Mouse (Mus musculus) cerebellum, postnatal 4 days (tissue): ENCODE measurements around the gene Ggta1.

Experiments used
- DNase-seq, 2 experiments: peaks; one replicate each; pipeline ENCODE4 v3.0.0; 2022; ENCODE audit warnings: low spot score in 2 of 2, mixed read lengths in 1 of 2

The Ggta1 gene

GRCm38 (mm10) chr2:35434576-35435123 is 28.4 kb downstream of the Ggta1 start:
- DNase-seq = no peak

GRCm38 (mm10) chr2:35433428-35433827 is 29.6 kb downstream of the Ggta1 start:
- DNase-seq = no peak

DNA sequence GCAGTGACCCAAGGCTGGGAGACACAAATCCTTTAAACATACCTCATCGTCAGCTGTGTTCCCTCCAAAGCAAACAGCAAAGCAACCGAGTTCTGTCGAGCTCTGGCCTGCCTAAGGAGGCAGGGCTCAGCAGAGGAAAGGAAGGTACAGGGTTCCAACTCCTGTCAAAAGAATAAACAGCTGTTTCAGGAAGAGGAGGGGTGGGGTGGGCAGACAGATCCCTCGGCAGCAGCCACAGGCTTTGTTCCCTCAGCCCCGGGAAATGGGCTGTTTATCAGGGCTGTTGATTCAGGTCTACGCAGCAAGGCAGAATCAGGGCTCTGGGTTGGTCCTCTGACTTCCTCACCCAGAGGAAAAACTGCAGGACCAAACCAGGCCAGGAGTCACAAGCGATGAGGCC is 30.6 kb downstream of the Ggta1 start:
- DNase-seq = no peak

- no peak for DNase-seq
Observed at GRCm38 (mm10) chr2:35432011-35432410, 31.0 kb downstream of the Ggta1 start.

GRCm38 (mm10) chr2:35430806-35431205 is 32.2 kb downstream of the Ggta1 start:
- DNase-seq = no peak

GRCm38 (mm10) chr2:35428615-35429300 is 34.3 kb downstream of the Ggta1 start:
- no peak for DNase-seq

- no peak for DNase-seq
Observed at GRCm38 (mm10) chr2:35427559-35427958, 35.5 kb downstream of the Ggta1 start.

GRCm38 (mm10) chr2:35423711-35424339 is 39.2 kb downstream of the Ggta1 start:
- no peak for DNase-seq

- DNase-seq = no peak
Observed at GRCm38 (mm10) chr2:35422384-35422783, 40.6 kb downstream of the Ggta1 start.

GRCm38 (mm10) chr2:35420681-35421080 is 42.4 kb downstream of the Ggta1 start:
- no peak for DNase-seq

DNA sequence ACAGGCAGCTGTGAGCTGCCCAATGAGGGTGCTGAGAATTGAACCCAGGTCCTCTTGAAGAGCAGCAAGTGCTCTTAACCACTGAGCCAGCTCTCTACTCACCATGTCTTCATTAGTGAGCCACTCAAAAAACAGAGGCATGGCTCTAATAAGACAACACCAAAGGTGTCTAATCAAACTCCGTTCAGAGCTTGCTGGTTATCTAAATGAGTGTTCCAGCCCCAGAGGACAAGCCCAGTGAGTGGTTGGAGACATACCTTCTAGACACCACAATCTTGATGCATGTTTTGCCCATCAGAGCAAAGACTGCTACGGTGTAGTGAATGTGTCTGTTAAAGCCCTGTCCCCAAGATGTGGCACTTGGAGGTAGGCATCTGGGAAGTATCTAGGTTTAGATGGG is 43.4 kb downstream of the Ggta1 start:
- DNase-seq = no peak

DNA sequence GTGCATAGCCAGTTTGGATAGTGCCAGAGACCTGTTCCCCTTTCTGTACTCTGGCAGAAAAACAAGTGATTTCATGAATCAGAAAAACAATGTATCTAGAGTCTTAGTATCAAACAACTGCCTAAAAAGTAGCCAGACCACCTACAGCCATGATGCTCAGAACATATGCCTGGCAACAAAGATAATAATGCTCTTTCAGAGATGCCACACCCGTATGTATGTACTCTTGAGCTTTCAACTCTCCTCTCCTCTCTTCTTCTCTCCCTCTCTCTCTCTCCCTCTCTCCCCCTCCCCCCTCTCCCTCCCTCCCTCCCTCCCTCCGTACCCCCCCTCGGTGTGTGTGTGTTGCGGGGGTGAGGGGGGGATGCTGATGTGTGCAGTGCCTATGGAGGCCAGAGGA is 43.8 kb downstream of the Ggta1 start:
- no peak for DNase-seq

DNA sequence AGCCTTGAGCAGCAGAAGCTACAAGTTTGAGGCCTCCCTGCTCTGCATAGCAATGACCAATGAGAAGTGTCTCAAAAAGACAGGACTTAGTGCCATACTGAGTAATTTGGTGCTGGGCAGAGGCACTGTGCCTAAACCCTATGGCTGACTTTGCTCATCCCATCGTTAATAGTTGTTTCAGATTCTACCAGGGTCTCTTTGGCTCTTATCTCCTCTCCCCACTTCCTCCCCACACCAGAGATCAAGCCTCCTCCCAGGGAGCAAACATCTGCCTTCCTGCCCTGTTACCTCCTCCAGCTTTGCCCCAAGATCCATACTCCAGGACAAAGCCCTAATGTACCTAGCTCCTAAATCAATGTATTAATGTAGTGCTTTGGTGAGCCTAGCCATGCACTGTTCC is 45.8 kb downstream of the Ggta1 start:
- no peak for DNase-seq

DNA sequence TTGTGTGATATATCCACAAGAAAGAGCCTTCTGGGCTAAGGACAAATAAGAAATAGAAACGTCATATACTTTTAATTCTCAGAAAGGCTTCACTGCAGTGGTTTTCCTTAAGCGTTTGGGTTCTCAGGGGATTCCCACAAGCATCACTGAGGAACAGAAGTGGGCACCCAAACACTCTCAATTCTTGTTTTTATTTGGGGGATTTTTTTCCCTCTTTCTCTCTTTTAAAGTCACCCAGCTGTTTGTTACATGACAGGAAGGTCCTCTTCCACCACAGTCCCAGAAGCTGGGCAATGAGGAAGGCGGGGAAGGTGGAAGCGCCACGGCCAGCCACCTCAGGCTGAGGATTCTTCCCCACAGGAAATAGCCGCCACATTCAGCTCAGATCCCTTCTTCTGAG is 46.6 kb downstream of the Ggta1 start:
- no peak for DNase-seq

GRCm38 (mm10) chr2:35412810-35413209 is 50.2 kb downstream of the Ggta1 start:
- no peak for DNase-seq

DNA sequence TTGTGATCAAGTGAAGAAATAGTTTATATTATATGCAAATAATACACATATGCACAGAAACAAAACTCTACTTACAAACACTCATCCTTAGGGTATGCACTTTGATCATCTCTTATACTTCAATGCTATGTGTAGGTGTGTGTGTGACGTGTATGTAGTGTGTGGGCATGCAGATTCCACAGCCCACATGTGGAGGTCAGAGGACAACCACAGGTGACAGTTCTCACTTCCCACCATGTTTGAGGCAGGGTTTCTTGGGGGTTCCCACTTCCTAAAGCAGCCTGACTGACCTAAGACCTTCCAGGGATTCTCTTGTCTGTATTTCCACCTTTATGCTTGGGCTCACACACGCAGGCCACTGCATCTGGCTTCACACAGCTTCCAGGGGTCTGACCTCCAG is 50.8 kb downstream of the Ggta1 start:
- DNase-seq = no peak

DNA sequence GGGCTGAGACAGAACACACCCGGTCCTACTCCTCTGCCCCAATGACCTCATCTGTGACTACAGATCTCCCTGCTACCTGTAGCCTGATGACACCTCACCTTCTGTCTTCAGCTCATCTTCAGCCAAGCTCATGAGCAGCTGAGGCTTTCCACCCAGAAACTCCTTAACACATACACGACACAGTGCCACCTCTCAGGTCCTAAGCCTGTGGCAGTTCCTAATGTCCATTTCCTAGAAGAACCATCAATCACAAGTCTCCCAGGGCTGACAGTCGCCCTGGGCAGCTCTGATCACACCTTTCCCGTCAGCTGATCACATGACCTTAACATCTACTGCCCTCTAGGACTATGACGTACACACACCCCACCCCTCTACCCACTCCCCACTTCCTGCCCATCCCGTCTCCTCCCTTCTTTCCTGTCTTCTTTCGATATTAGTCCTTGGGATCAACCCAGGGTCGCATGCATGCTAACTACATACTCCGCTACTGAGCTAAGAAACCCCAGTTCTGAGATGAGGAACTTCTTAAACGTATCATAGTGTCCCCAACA is 51.3 kb downstream of the Ggta1 start:
- DNase-seq = no peak

- DNase-seq = no peak
Observed at GRCm38 (mm10) chr2:35409466-35409865, 53.6 kb downstream of the Ggta1 start.

GRCm38 (mm10) chr2:35408409-35409110 is 54.5 kb downstream of the Ggta1 start:
- no peak for DNase-seq

- no peak for DNase-seq
Observed at GRCm38 (mm10) chr2:35407878-35408277, 55.2 kb downstream of the Ggta1 start.

GRCm38 (mm10) chr2:35407266-35407665 is 55.8 kb downstream of the Ggta1 start:
- DNase-seq = no peak

GRCm38 (mm10) chr2:35406611-35407010 is 56.4 kb downstream of the Ggta1 start:
- DNase-seq = no peak
